Mouse (Mus musculus): ENCODE measurements around the gene Fbxo36.

Fbxo36 gene

DNA sequence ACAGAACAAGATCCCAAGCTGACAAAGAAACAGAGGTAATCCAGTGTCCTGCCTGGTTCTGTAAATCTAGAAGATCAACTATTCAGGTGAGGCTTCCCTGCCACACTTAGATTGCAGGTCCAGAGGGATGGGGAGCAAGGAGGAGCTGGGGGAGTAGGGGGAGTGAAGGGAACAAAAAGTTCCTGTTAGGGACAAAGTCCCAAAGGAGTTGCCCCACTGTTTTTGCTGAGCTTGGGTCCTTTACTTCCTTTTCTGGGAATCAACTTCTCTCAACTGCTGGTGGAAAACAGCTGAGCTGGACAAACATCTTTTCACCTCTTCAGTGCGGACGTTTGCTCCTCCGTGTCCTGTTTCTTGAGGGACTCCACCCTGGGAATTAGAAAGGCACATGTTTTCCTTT lies 106.3 kb downstream of the Fbxo36 start:
- no peak for DNase-seq (ENCODE audit: low read depth, low spot score)

DNA sequence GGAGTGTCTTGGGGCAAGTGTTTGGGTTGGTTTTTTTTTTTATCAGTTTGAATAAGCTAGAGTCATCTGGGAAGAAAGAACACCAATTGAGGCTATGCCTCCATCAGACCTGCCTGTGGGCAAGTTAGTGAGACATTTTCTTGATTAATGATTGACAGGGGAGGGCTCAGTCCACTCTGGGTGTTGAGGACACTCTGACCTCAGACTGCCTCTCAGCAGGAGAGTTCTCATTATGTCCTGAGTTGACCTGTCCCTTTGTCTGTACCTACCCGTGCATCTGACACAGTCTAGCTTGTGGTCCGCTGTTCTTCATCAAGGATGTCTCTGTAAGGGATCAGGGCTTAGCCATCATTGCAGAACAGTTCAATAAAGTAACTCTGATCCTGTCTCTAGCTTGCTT lies 107.7 kb downstream of the Fbxo36 start:
- DNase-seq (ENCODE audit: low read depth, low spot score): no peak
